Mouse (Mus musculus) neutrophil, adult 5-6 weeks (primary cell): ENCODE results near the gene Zcchc7. TPM values are rescaled to one million over a fixed set of nuclear protein-coding genes. Genes with fewer than 3 reads are reported as not detected.
A peak's percentile ranks its signal among the peaks of the same experiment; 100 is the strongest.

Experiments used
- ATAC-seq: fragments of 151-379, 151-347 bp; 2 replicates; pipeline ENCODE4 v1.8.0; 2017; ENCODE audit warnings: mild to moderate bottlenecking, moderate TSS enrichment; ENCODE audit not compliant: insufficient number of reproducible peaks, poor library complexity, low FRiP score, severe bottlenecking; ENCODE audit errors: extremely low read depth
- total RNA-seq: library from RNA; stranded (forward); fragments of 200-1000 nt; gene quantifications from 2 replicates; pipeline ENCODE4 v1.2.3, GENCODE M21; 2017

Zcchc7 gene
- total RNA-seq, 1 experiment from 2014 or later = 249 TPM

DNA sequence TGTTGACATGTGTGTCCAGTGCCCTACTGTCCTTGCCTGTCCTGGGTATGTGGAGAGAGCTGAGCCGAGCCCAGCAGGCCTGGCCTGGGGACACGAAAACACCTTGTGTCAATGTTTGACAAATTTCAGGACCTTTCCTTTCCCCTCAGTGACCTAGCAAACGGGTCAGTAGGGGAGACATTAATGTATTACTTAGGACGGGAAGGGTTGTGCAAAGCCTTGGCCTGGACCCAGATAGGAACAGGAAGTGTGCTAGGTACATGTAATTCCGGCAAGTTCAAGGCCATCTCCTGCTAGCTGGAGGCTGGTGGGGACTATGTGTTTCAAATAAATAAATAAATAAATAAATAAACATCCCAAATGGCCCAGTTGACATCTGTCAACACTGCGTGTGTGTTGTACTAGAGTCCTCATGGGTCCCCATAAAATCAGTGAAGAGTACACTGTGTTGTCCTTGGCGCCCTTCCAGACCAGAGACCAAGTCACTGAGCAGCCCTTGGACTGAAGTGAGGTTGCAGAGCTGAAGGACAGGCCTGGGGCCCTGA lies 224.2 kb downstream of the Zcchc7 start:
- ATAC-seq = no peak

DNA sequence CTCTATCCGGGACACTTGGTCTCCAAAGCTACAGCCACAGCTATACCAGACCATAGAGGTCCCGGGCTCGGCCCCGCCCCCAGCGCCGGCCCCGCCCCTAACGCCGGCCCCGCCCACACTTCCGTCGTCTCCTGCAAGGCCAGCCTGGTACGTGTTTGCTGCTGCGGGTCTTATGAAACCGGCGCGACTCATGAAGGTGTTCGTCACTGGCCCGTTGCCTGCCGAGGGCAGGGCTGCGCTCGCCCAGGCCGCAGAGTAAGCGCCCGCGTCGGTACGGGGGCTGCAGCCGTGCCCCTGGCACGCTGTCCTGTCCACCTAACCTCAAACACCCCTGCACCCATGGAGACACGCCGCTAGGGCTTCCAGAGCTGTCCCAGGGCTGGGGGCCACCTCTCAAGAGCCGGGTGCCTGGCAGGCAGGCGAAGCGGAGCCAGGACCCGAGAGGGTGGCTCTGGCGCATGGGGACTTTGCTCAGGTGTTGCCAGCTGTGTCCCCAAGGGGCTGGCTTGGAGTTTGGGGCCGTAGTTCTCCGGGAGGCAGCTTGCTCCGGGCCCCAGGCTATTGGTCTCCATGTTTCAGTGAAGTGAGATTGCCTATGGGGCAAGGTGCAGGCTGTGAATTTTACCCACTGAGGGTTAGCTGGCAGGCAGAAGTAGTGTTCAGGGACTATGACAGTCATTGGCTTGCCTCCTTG lies 225.8 kb downstream of the Zcchc7 start, which contains the start of gene Grhpr:
Gene Grhpr, plus strand, starts transcription at position 116 of the 694 bp plus-strand sequence.
- ATAC-seq = peak; percentile 70

Other genes starting within 250 kb of the Zcchc7 start
- gene Pax5, start 45.4 kb upstream of the Zcchc7 start, total RNA-seq = 184 and 199 TPM in 2 replicates
- gene Grhpr, start 225.5 kb downstream of the Zcchc7 start, total RNA-seq = 2.9 and 6.6 TPM in 2 replicates